Mouse (Mus musculus) gastrocnemius, adult 8-10 months (tissue): ENCODE data around the gene Kctd17. TPM values are rescaled to one million over a fixed set of nuclear protein-coding genes. Genes with fewer than 3 reads are reported as not detected.

Source experiments
- DNase-seq, 2 experiments: peaks; one replicate each; pipeline ENCODE4 v3.0.0; 2022; ENCODE audit warnings: low spot score in 2 of 2
- total RNA-seq, 4 experiments: library from RNA; stranded (reverse); gene quantifications; 2 replicates each; pipeline ENCODE4 v1.2.4; 2022

Gene Kctd17
- total RNA-seq, 4 experiments from 2014 or later: 5.9 to 10.3 (median 8.2) TPM

- no peak for DNase-seq
Measured at GRCm38 (mm10) chr15:78447121-78447520, 18.8 kb downstream of the Kctd17 start.

- DNase-seq: peak; percentile 92 to 94
Measured at GRCm38 (mm10) chr15:78447746-78448535, 19.6 kb downstream of the Kctd17 start.

GRCm38 (mm10) chr15:78449131-78449530 lies 20.8 kb downstream of the Kctd17 start:
- no peak for DNase-seq

GRCm38 (mm10) chr15:78449694-78450418 lies 21.5 kb downstream of the Kctd17 start:
- peak in 1 of 2 experiments; percentile 44 for DNase-seq

- no peak for DNase-seq
Measured at GRCm38 (mm10) chr15:78450419-78450768, 22.0 kb downstream of the Kctd17 start.

GRCm38 (mm10) chr15:78451201-78451600 lies 22.8 kb downstream of the Kctd17 start:
- DNase-seq: no peak

GRCm38 (mm10) chr15:78452929-78453328 lies 24.6 kb downstream of the Kctd17 start:
- no peak for DNase-seq

- DNase-seq: no peak
Measured at GRCm38 (mm10) chr15:78455168-78455567, 26.8 kb downstream of the Kctd17 start.

GRCm38 (mm10) chr15:78456051-78456450 lies 27.7 kb downstream of the Kctd17 start:
- DNase-seq: peak; percentile 56 to 69

GRCm38 (mm10) chr15:78457193-78457592 lies 28.8 kb downstream of the Kctd17 start:
- no peak for DNase-seq

- DNase-seq: no peak
Measured at GRCm38 (mm10) chr15:78462981-78463380, 34.6 kb downstream of the Kctd17 start.

GRCm38 (mm10) chr15:78466809-78467208 lies 38.4 kb downstream of the Kctd17 start:
- no peak for DNase-seq

GRCm38 (mm10) chr15:78467570-78467969 lies 39.2 kb downstream of the Kctd17 start:
- DNase-seq: no peak

GRCm38 (mm10) chr15:78468379-78468937 lies 40.1 kb downstream of the Kctd17 start, which contains the start of gene Tmprss6:
Gene Tmprss6 (minus strand): TSS chr15:78468634.
- no peak for DNase-seq

- DNase-seq: no peak
Measured at GRCm38 (mm10) chr15:78470495-78471276, 42.3 kb downstream of the Kctd17 start.

GRCm38 (mm10) chr15:78471902-78472301 lies 43.5 kb downstream of the Kctd17 start:
- no peak for DNase-seq

GRCm38 (mm10) chr15:78473442-78473841 lies 45.1 kb downstream of the Kctd17 start:
- DNase-seq: no peak

- no peak for DNase-seq
Measured at GRCm38 (mm10) chr15:78475604-78476031, 47.3 kb downstream of the Kctd17 start.

GRCm38 (mm10) chr15:78476878-78477277 lies 48.5 kb downstream of the Kctd17 start:
- no peak for DNase-seq

GRCm38 (mm10) chr15:78478073-78478472 lies 49.7 kb downstream of the Kctd17 start:
- DNase-seq: no peak

- DNase-seq: no peak
Measured at GRCm38 (mm10) chr15:78479470-78479869, 51.1 kb downstream of the Kctd17 start.
